Mouse (Mus musculus) neutrophil, adult 59 days (primary cell): Measurements from ENCODE around the gene Mcpt1. TPM values are rescaled to one million over a fixed set of nuclear protein-coding genes. Genes with fewer than 3 reads are reported as not detected.

ENCODE experiments used
- total RNA-seq, 2 experiments: library from RNA; stranded (reverse); gene quantifications; 1 replicate in 1 of 2; 2 replicates in 1 of 2; pipeline ENCODE4 v1.2.4; 2023

The Mcpt1 gene
- total RNA-seq = not detected

GRCm38 (mm10) chr14:56017671-56018070, at the start of gene Mcpt1:
Mcpt1 (plus strand) TSS chr14:56017971.

GRCm38 (mm10) chr14:56030395-56030794, 12.6 kb downstream of the Mcpt1 start, which contains the start of gene Mcpt9:
Mcpt9 (minus strand) TSS chr14:56030495.

GRCm38 (mm10) chr14:56041792-56042191, 24.0 kb downstream of the Mcpt1 start, which contains the start of gene Mcpt2:
Mcpt2 (plus strand) TSS chr14:56042041.

GRCm38 (mm10) chr14:56062213-56062612, 44.4 kb downstream of the Mcpt1 start, which contains the start of gene Mcpt4:
Mcpt4 (minus strand) TSS chr14:56062313.

Other genes starting within 250 kb of the Mcpt1 start
- under 1 TPM; 0.36 to 0.51 TPM for gene Adcy4, start 233.9 kb upstream of the Mcpt1 start, total RNA-seq
- gene Ripk3, start 229.1 kb upstream of the Mcpt1 start, total RNA-seq = 10 to 100 TPM; 29.1 to 40.3 TPM
- gene Nfatc4, start 194.8 kb upstream of the Mcpt1 start, total RNA-seq = not detected
- gene Nynrin, start 164.0 kb upstream of the Mcpt1 start, total RNA-seq = 1 to 10 TPM; 2.3 to 2.8 TPM
- gene Cbln3, start 133.6 kb upstream of the Mcpt1 start, total RNA-seq = under 1 TPM; 0.47 to 0.68 TPM
- 10 to 100 TPM; 79.3 to 82.3 TPM for gene Khnyn, start 133.0 kb upstream of the Mcpt1 start, total RNA-seq
- gene Sdr39u1, start 117.7 kb upstream of the Mcpt1 start, total RNA-seq = 1 to 10 TPM; 1.7 to 3.6 TPM
- not detected for gene Cma1, start 73.3 kb upstream of the Mcpt1 start, total RNA-seq
- gene Cma2, start 67.0 kb upstream of the Mcpt1 start, total RNA-seq = not detected
- gene Mcpt9, start 12.5 kb downstream of the Mcpt1 start, total RNA-seq = not detected
- gene Mcpt2, start 24.1 kb downstream of the Mcpt1 start, total RNA-seq = not detected
- gene Mcpt4, start 44.3 kb downstream of the Mcpt1 start, total RNA-seq = not detected
- gene Mcpt8, start 67.3 kb downstream of the Mcpt1 start, total RNA-seq = 100 to 1,000 TPM; 123 to 204 TPM
- gene Ctsg, start 84.6 kb downstream of the Mcpt1 start, total RNA-seq = 100 to 1,000 TPM; 166 to 198 TPM
- gene Gzme, start 102.7 kb downstream of the Mcpt1 start, total RNA-seq = not detected
- gene Gzmd, start 114.6 kb downstream of the Mcpt1 start, total RNA-seq = not detected
- gene Gzmg, start 141.6 kb downstream of the Mcpt1 start, total RNA-seq = not detected
- not detected for gene Gzmn, start 156.6 kb downstream of the Mcpt1 start, total RNA-seq
- gene Gzmf, start 193.4 kb downstream of the Mcpt1 start, total RNA-seq = not detected
- gene Gzmc, start 216.7 kb downstream of the Mcpt1 start, total RNA-seq = not detected
- gene Gzmb, start 244.3 kb downstream of the Mcpt1 start, total RNA-seq = under 1 TPM in 1 of 2 experiments, not detected in 1; 0.62 TPM